Mouse (Mus musculus) E14TG2a.4 (cell line): ENCODE results near the gene Cela3b.

Source experiments
- CTCF ChIP-seq: conservative IDR thresholded peaks from 2 replicates; pipeline ENCODE4 v1.5.1; 2014; ENCODE audit warnings: low read length
- NANOG ChIP-seq: IDR thresholded peaks from 2 replicates; pipeline ENCODE4 v1.6.1; 2014; ENCODE audit warnings: borderline replicate concordance, low read length, mixed read lengths
- POU5F1 ChIP-seq: IDR thresholded peaks from 2 replicates; pipeline ENCODE4 v1.6.1; 2014; ENCODE audit warnings: low read length, borderline replicate concordance

GRCm38 (mm10) chr4:137466991-137467390 is 36.7 kb upstream of the Cela3b start:
- no peak for TF ChIP-seq CTCF
- TF ChIP-seq NANOG = no peak
- no peak for TF ChIP-seq POU5F1
